Mouse (Mus musculus) limb, embryonic 11.5 days (tissue): ENCODE measurements around the gene Abcc4. TPM values are rescaled to one million over a fixed set of nuclear protein-coding genes. Genes with fewer than 3 reads are reported as not detected.

Experiments used
- ATAC-seq: fragments of 200-750 bp; cut with Nextera tagmentation; 2 replicates; pipeline ENCODE4 v1.8.0; 2017; ENCODE audit warnings: low read depth; ENCODE audit not compliant: insufficient number of reproducible peaks, low FRiP score, low TSS enrichment
- DNase-seq: peaks from one replicate; pipeline ENCODE4 v3.0.0-alpha.2; 2015; ENCODE audit warnings: low spot score
- H3K27ac ChIP-seq: fragments of 300-500 bp; sonication (generic); replicated peaks from 2 replicates; pipeline ENCODE4 v1.5.1; 2014; ENCODE audit warnings: low read depth, mild to moderate bottlenecking, low read length
- H3K27me3 ChIP-seq: fragments of 300-500 bp; sonication (generic); 2 replicates; pipeline ENCODE4 v1.6.1; 2014; ENCODE audit warnings: mild to moderate bottlenecking, low read length, mixed read lengths; ENCODE audit not compliant: control insufficient read depth, insufficient read depth
- H3K36me3 ChIP-seq: fragments of 300-500 bp; sonication (generic); 2 replicates; pipeline ENCODE4 v1.6.1; 2014; ENCODE audit warnings: mild to moderate bottlenecking, low read length, moderate library complexity, mixed read lengths; ENCODE audit not compliant: control insufficient read depth, insufficient read depth
- H3K4me1 ChIP-seq: fragments of 300-500 bp; sonication (generic); 2 replicates; pipeline ENCODE4 v1.6.1; 2014; ENCODE audit warnings: low read length, mixed read lengths; ENCODE audit not compliant: control insufficient read depth, insufficient read depth
- H3K4me2 ChIP-seq: fragments of 300-500 bp; sonication (generic); 2 replicates; pipeline ENCODE4 v1.6.1; 2014; ENCODE audit warnings: low read depth, mild to moderate bottlenecking, moderate library complexity; ENCODE audit not compliant: severe bottlenecking
- H3K4me3 ChIP-seq: fragments of 300-500 bp; sonication (generic); 2 replicates; pipeline ENCODE4 v1.5.1; 2014; ENCODE audit warnings: low read depth, low read length
- H3K9ac ChIP-seq: fragments of 300-500 bp; sonication (generic); 2 replicates; pipeline ENCODE4 v1.6.1; 2014; ENCODE audit warnings: mild to moderate bottlenecking, low read length
- H3K9me3 ChIP-seq: fragments of 300-500 bp; sonication (generic); 2 replicates; pipeline ENCODE4 v1.6.1; 2016; ENCODE audit warnings: low read length; ENCODE audit not compliant: control insufficient read depth
- WGBS: fragments of 180-500 bp; shearing (Covaris S2); extraction: QIAGEN DNeasy Blood & Tissue Kit; methylation state at CpG from one replicate; pipeline ENCODE4 v1.1.7; 2014; 5-methylcytosine and 5-hydroxymethylcytosine counted together
- polyA plus RNA-seq: library from polyadenylated mRNA; unstranded; fragments of >200 nt; fragmentation: Nextera tagmentation; extraction: Ambion mirVana; gene quantifications from 2 replicates; pipeline ENCODE4 v1.2.1, GENCODE M21; 2014

Abcc4 gene
- polyA plus RNA-seq, 1 experiment from 2014 or later, result 2.9 TPM

DNA sequence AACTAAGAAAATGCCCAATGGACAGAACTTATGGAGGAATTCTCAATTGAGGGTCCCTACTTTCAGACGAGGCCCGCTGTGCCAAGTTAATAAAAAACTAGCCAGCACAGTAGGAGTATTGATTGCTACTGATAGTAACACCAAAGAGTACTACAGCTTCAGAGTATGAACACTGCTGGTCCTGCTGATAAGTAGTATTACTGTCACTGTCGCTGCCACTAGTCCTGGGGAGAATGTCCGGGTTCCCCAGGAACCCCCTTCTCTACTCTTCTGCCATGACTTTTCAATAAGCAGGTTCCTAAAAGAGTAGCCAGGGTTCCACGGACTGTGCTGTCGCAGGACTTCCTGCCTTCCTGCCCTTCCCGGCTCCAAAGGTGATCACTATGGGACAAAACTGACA, 41.4 kb downstream of the Abcc4 start:
- no peaks in the 10 kb centered on the region for H3K9me3 ChIP-seq
- 84% methylated on average over 7 of the region's 7 CpGs for WGBS

DNA sequence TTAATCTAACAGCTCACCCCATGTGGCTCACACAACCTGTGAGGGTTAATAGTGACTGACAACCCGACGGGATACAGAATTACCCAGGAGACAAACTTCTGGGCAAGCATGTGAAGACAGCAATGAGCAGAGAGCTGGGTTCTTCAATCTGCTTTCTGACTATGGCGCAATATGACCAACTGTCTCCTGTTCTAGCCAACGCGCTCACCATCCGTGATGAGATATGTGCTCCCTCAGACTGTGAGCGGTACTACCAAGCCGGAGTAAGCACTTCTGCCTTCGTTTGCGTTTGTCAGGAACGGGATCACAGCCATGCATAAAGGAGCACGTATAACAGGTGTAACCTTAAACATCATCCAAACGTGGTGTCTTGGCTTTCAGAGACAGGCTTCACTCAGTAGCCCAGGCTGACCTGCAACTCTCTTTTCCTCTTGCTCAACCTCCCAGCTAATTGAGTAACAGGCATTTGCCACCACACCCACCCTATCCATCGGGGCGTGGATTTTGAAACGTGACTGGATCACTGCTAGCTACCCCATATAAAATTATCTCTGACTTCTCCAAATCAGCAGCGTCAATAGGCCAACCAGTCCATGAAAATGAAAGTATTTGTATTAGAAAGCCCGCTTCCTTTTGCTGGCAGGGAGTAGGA, 43.3 kb downstream of the Abcc4 start:
- 86% methylated on average over 18 of the region's 18 CpGs for WGBS
- H3K9ac ChIP-seq, result no peak overlapping the region
- peaks cover 8% of the 10 kb centered on the region for H3K4me1 ChIP-seq
- no peaks in the 10 kb centered on the region for H3K36me3 ChIP-seq
- H3K4me3 ChIP-seq, result no peak overlapping the region
- no peaks in the 10 kb centered on the region for H3K9me3 ChIP-seq
- DNase-seq, result no peak
- H3K27ac ChIP-seq, result no peak overlapping the region
- H3K27me3 ChIP-seq, result no peaks in the 10 kb centered on the region
- H3K4me2 ChIP-seq, result no peak overlapping the region
- ATAC-seq, result no peak

More for the DNA sequence above, 41.4 kb downstream of the Abcc4 start:
- H3K27me3 ChIP-seq, result no peaks in the 10 kb centered on the region
- DNase-seq (no peak), ATAC-seq (no peak)
- H3K4me3 ChIP-seq, result no peak overlapping the region
- H3K4me2 ChIP-seq, result no peak overlapping the region
- H3K9ac ChIP-seq, result no peak overlapping the region
- peaks cover 8% of the 10 kb centered on the region for H3K4me1 ChIP-seq
- no peak overlapping the region for H3K27ac ChIP-seq
- H3K36me3 ChIP-seq, result no peaks in the 10 kb centered on the region

DNA sequence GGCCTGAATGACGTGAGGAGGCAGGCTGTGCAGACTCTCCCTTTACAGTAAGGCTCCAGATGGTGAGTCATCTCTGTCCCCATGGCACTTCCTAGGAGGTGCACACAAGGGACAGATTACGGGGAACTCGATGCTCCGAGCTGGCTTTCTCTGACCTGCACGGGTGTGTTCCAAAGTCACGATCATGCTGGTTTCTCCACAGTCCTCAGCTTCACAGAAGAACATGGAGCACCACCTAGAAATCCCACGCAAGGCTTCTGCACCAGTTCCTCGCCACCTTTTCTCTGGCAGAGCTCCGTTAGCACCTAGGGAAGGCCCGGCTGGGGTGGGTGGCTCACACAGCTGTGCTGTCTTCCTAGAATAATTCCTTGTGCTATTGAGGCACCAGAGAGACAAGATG, 43.9 kb downstream of the Abcc4 start:
- no peak overlapping the region for H3K4me2 ChIP-seq
- no peaks in the 10 kb centered on the region for H3K36me3 ChIP-seq
- H3K4me1 ChIP-seq, result peaks cover 8% of the 10 kb centered on the region
- H3K9ac ChIP-seq, result no peak overlapping the region
- DNase-seq, result no peak
- H3K4me3 ChIP-seq, result no peak overlapping the region
- H3K27ac ChIP-seq, result no peak overlapping the region
- no peaks in the 10 kb centered on the region for H3K9me3 ChIP-seq
- no peak for ATAC-seq
- H3K27me3 ChIP-seq, result no peaks in the 10 kb centered on the region
- WGBS, result 78% methylated on average over 10 of the region's 10 CpGs

DNA sequence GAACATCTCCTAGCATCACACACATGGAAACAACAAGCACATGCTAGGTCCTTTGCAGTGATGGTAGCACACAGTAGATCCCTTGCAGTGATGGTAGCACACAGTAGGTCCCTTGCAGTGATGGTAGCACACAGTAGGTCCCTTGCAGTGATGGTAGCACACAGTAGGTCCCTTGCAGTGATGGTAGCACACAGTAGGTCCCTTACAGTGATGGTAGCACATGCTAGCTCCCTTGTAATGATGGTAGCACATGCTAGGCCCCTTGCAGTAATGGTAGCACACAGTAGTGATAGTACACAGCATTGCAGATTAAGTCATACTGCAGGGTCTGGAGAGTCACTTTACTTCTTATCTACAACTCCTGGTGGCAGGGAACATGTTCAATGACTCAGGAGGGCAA, 46.8 kb downstream of the Abcc4 start:
- ATAC-seq (no peak), DNase-seq (no peak)
- Histone ChIP-seq H3K4me3 (no peak overlapping the region), H3K4me2 (no peak overlapping the region), H3K9ac (no peak overlapping the region), H3K9me3 (no peaks in the 10 kb centered on the region), H3K27ac (no peak overlapping the region), H3K36me3 (no peaks in the 10 kb centered on the region), H3K4me1 (peaks cover 8% of the 10 kb centered on the region), H3K27me3 (no peaks in the 10 kb centered on the region)

DNA sequence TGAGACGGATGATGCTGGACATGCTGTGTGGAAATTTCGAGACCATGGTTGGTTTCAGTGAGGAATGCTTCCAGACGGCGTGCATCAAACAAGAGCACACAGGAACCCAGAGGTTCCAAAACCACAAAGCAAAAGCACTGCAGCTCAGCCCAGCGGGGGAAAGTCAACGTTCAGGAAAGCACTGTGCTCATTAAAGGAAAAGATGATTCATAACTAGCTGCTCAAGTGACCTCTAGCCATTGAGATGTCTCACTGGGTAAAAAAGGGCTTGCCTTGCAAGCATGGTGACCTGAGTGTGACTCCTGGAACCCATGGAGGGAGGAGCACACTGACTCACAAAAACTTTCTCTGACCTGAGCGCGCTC, 47.7 kb downstream of the Abcc4 start:
- WGBS, result 84% methylated on average over 8 of the region's 8 CpGs
- Histone ChIP-seq H3K4me1 (peaks cover 8% of the 10 kb centered on the region), H3K27ac (no peak overlapping the region), H3K27me3 (no peaks in the 10 kb centered on the region), H3K4me3 (no peak overlapping the region), H3K9ac (no peak overlapping the region), H3K9me3 (no peaks in the 10 kb centered on the region), H3K36me3 (no peaks in the 10 kb centered on the region), H3K4me2 (no peak overlapping the region)
- DNase-seq (no peak), ATAC-seq (no peak)

DNA sequence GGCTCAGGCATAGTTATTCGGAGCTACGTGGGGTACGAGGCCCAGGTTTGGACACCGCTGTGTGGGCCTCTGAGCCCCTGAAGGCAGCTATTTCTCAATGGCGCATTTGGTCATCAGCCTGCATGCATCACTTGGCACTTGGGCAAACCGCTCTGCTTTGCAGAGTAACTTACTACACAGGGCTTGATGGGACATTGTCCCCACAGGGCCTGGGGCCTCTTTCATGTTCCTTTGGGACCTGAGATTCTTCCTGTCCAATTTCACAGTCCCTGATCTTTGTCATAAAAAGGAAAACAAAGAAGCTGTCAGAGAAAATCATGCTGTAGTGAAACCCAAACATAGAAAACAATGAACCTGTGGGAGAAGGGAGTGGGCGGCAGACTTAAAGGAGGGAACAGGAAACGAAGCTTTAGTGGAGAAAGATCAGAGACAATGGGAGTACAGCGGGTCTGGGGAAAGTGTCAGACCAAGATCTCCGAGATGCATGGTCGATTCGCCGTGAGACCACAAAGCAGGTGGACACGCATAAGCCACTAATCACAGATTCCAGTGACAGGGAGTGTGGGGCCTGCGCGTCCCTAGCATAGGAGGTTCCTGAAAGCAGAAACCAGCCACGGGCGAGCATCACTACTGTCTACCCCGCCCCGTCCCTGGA, 48.2 kb downstream of the Abcc4 start:
- peaks cover 8% of the 10 kb centered on the region for H3K4me1 ChIP-seq
- no peak overlapping the region; the same call in 1 of the 2 replicates for H3K9ac ChIP-seq
- no peak overlapping the region for H3K4me3 ChIP-seq
- 87% methylated on average over 20 of the region's 20 CpGs for WGBS
- H3K36me3 ChIP-seq, result no peaks in the 10 kb centered on the region
- no peaks in the 10 kb centered on the region for H3K9me3 ChIP-seq
- no peak for ATAC-seq
- no peaks in the 10 kb centered on the region for H3K27me3 ChIP-seq
- H3K4me2 ChIP-seq, result no peak overlapping the region
- no peak for DNase-seq
- no peak overlapping the region for H3K27ac ChIP-seq

DNA sequence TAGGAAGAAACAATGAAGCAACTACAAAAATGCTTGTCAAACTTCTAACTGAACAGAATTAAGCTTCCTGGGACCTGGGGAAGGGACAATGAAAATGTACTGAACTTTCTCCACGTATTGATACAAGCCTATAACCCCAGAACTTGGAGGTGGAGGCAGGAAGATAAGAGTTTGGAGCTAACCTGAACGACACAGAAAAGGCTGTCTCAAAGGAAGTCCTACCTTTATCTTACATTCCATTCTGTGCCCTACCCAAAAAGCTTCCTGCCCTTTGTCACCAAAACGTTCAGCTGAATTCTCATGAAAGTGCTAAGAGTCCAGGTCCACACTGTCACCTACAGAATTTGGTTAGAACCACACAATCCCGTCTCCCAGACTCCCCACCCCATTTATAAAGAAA, 48.8 kb downstream of the Abcc4 start:
- DNase-seq (no peak), ATAC-seq (no peak)
- Histone ChIP-seq H3K27ac (no peak overlapping the region), H3K9ac (no peak overlapping the region), H3K4me1 (peaks cover 8% of the 10 kb centered on the region), H3K9me3 (no peaks in the 10 kb centered on the region), H3K4me3 (no peak overlapping the region), H3K4me2 (no peak overlapping the region), H3K27me3 (no peaks in the 10 kb centered on the region), H3K36me3 (no peaks in the 10 kb centered on the region)
- WGBS, result 72% methylated on average over 4 of the region's 4 CpGs

DNA sequence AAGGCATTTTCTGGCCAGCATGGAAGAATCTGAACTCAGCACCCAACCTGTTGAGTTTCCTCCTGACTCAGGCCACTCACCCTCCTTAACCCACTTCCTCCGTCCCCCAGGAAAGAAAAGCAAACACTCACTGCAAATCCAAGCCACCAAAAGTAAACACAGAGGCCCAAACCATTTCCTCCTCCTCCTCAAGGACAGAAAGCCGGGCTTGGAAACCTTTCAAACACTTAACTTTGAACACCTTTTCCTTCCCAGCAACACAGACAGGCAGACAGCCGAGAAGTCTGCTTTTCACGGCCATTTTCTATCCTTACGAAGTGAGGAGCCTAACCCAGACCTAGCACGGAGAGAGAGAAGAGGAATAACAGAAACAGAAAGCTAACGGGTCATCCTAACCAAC, 50.0 kb downstream of the Abcc4 start:
- no peak overlapping the region for H3K4me3 ChIP-seq
- H3K4me2 ChIP-seq, result no peak overlapping the region
- DNase-seq (no peak), ATAC-seq (no peak)
- H3K9me3 ChIP-seq, result no peaks in the 10 kb centered on the region
- H3K4me1 ChIP-seq, result peaks cover 8% of the 10 kb centered on the region
- WGBS, result 80% methylated on average over 7 of the region's 7 CpGs
- H3K9ac ChIP-seq, result no peak overlapping the region
- H3K27ac ChIP-seq, result no peak overlapping the region
- no peaks in the 10 kb centered on the region for H3K36me3 ChIP-seq
- H3K27me3 ChIP-seq, result no peaks in the 10 kb centered on the region

DNA sequence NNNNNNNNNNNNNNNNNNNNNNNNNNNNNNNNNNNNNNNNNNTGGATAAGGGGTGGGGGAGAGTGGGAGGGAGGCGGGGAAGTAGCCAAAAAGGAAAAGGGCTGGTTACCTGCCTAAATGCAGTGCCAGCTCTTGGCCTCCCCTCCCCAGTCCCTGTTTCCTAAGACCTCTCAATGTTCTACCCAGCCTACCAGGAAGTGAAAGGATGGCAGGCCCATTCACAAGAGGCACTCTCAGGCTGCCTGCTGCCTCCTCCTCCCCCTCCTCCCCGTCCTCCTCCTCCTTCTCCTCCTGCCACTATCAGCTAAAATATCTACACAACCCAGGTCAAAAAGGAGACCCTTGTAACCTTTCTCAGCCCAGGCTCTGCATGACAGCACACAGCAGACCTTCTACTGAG, 51.1 kb downstream of the Abcc4 start:
- Histone ChIP-seq H3K4me1 (peaks cover under 1% of the 10 kb centered on the region; the same call in 1 of the 2 replicates), H3K4me3 (no peak overlapping the region), H3K4me2 (no peak overlapping the region), H3K9me3 (no peaks in the 10 kb centered on the region), H3K27me3 (no peaks in the 10 kb centered on the region), H3K9ac (no peak overlapping the region), H3K27ac (no peak overlapping the region), H3K36me3 (no peaks in the 10 kb centered on the region)
- 73% methylated on average over 2 of the region's 2 CpGs for WGBS
- DNase-seq (no peak), ATAC-seq (no peak)
